Mouse (Mus musculus): Measurements from ENCODE around the gene Adamts20. TPM values are rescaled to one million over a fixed set of nuclear protein-coding genes. Genes with fewer than 3 reads are reported as not detected.

The Adamts20 gene
- polyA plus RNA-seq, 1 experiment from 2014 or later = 4.0 TPM

Other genes starting within 250 kb of the Adamts20 start
- gene Pus7l, start 78.1 kb upstream of the Adamts20 start, polyA plus RNA-seq (2015; fragmentation: Nextera tagmentation; extraction: Ambion mirVana) = 7.1 and 8.4 TPM in 2 replicates
- 3.0 and 3.9 TPM in 2 replicates for gene Irak4, start 78.2 kb upstream of the Adamts20 start, polyA plus RNA-seq (2015; fragmentation: Nextera tagmentation; extraction: Ambion mirVana)
- 89.5 and 101 TPM in 2 replicates for gene Twf1, start 124.5 kb upstream of the Adamts20 start, polyA plus RNA-seq (2015; fragmentation: Nextera tagmentation; extraction: Ambion mirVana)
- gene Tmem117, start 163.8 kb upstream of the Adamts20 start, polyA plus RNA-seq (2015; fragmentation: Nextera tagmentation; extraction: Ambion mirVana) = 8.6 and 9.9 TPM in 2 replicates